Comparison of ENCODE assay signal across 1 mouse cellular context in the genomic region with DNA sequence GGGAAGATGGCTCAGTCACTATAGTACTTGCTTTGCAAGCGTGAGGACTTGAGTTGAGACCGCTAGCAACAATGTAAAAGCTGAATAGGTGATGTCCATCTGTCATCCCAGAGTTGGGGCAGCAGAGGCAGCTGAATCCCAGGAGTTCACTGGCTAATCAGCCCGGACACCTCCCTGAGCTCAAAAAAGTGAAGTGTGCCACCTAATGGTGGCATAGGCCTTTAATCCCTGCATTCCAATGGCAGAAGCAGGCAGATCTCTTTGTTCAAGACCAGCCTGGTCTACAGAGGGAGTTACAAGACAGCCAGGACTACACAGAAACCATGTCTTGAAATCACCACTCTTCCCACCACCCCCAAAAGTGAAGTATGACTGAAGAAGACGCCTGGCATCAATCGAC.
TF ChIP-seq lines count a peak whose summit lies in the region.

No protein-coding gene starts in this region.

TF ChIP-seq in CH12.LX, 34 proteins besides CTCF, POLR2A, EP300 and RAD21:
- no peak for TF ChIP-seq MAX (IDR thresholded peaks at IDR 0.05; ENCODE audit: low read length)
- peak; percentile 20; the same call in 1 of the 2 replicates for TF ChIP-seq SMC3 (IDR thresholded peaks at IDR 0.05; ENCODE audit: low read depth, low read length)
TF ChIP-seq in CH12.LX: peak in this region for 1.
